Mouse (Mus musculus) brown adipose tissue, adult 24 weeks (tissue): ENCODE results near the gene Ncr1. TPM values are rescaled to one million over a fixed set of nuclear protein-coding genes. Genes with fewer than 3 reads are reported as not detected.
"Not testable (repeated sequence)": the region's sequence is repeated elsewhere in the genome, so short reads cannot be mapped to it uniquely, and the experiment has no call there.

Source experiments
- H3K27ac ChIP-seq: fragments of 200-500 bp; replicated peaks from 2 replicates; pipeline ENCODE4 v1.5.1; 2012; ENCODE audit warnings: low read depth, mild to moderate bottlenecking, low read length
- H3K4me1 ChIP-seq: fragments of 200-500 bp; 2 replicates; pipeline ENCODE4 v1.6.1; 2012; ENCODE audit warnings: low read length, mixed read lengths; ENCODE audit not compliant: control insufficient read depth, insufficient read depth, insufficient read length
- H3K4me3 ChIP-seq: fragments of 200-500 bp; 2 replicates; pipeline ENCODE4 v1.5.1; 2012; ENCODE audit warnings: low read depth, mild to moderate bottlenecking, low read length, moderate library complexity; ENCODE audit not compliant: insufficient read depth
- polyA plus RNA-seq: library from polyadenylated mRNA; stranded (reverse); fragments of >200 nt; gene quantifications from 2 replicates; pipeline ENCODE4 v1.2.4, GENCODE M21; 2012; ENCODE audit not compliant: missing spikeins, insufficient read depth, insufficient read length

Gene Ncr1
- polyA plus RNA-seq = not detected in 2 replicates

GRCm38 (mm10) chr7:4337509-4337908, at the start of gene Ncr1:
TSS of gene Ncr1 (plus strand) at chr7:4337724.
- Histone ChIP-seq H3K4me1 (no peaks in the 10 kb centered on the region), H3K4me3 (no peak within 1 kb of the TSS), H3K27ac (no peak within 1 kb of the TSS)

GRCm38 (mm10) chr7:4292638-4293037, 44.9 kb upstream of the Ncr1 start:
- H3K4me3 ChIP-seq = no peak overlapping the region
- H3K4me1 ChIP-seq = no peaks in the 10 kb centered on the region

GRCm38 (mm10) chr7:4297189-4297588, 40.3 kb upstream of the Ncr1 start:
- H3K4me3 ChIP-seq = no peak overlapping the region
- no peak overlapping the region for H3K27ac ChIP-seq
- no peaks in the 10 kb centered on the region for H3K4me1 ChIP-seq

More at GRCm38 (mm10) chr7:4292638-4293037, 44.9 kb upstream of the Ncr1 start:
- no peak overlapping the region for H3K27ac ChIP-seq

- H3K4me3 ChIP-seq = no peak overlapping the region
- no peak overlapping the region for H3K27ac ChIP-seq
- H3K4me1 ChIP-seq = no peaks in the 10 kb centered on the region
Observed at GRCm38 (mm10) chr7:4300166-4300565, 37.4 kb upstream of the Ncr1 start.

GRCm38 (mm10) chr7:4303457-4303856, 34.1 kb upstream of the Ncr1 start:
- Histone ChIP-seq H3K4me3 (no peak overlapping the region), H3K27ac (no peak overlapping the region), H3K4me1 (no peaks in the 10 kb centered on the region)

- H3K4me1 ChIP-seq, H3K27ac ChIP-seq, H3K4me3 ChIP-seq: not testable (repeated sequence)
Observed at GRCm38 (mm10) chr7:4313109-4313508, 24.4 kb upstream of the Ncr1 start.

GRCm38 (mm10) chr7:4313531-4313930, 24.0 kb upstream of the Ncr1 start:
- not testable (repeated sequence) for H3K27ac ChIP-seq, H3K4me1 ChIP-seq, H3K4me3 ChIP-seq

- H3K4me3 ChIP-seq = no peak overlapping the region
- H3K27ac ChIP-seq = no peak overlapping the region
- H3K4me1 ChIP-seq = no peaks in the 10 kb centered on the region
Observed at GRCm38 (mm10) chr7:4323301-4323700, 14.2 kb upstream of the Ncr1 start.

GRCm38 (mm10) chr7:4373521-4373920, 36.0 kb downstream of the Ncr1 start:
- Histone ChIP-seq H3K4me3 (no peak overlapping the region), H3K4me1 (no peaks in the 10 kb centered on the region), H3K27ac (no peak overlapping the region)

Other genes starting within 250 kb of the Ncr1 start
- 1.4 and 2.3 TPM in 2 replicates for gene Ttyh1, start 218.3 kb upstream of the Ncr1 start, polyA plus RNA-seq
- gene Leng8, start 200.7 kb upstream of the Ncr1 start, polyA plus RNA-seq = 20.2 and 24.0 TPM in 2 replicates
- 2.1 and 3.6 TPM in 2 replicates for gene Leng9, start 187.3 kb upstream of the Ncr1 start, polyA plus RNA-seq
- gene Cdc42ep5, start 172.9 kb upstream of the Ncr1 start, polyA plus RNA-seq = 4.0 and 10.1 TPM in 2 replicates
- gene Lilra5, start 100.0 kb upstream of the Ncr1 start, polyA plus RNA-seq = 0.88 and 1.1 TPM in 2 replicates
- not detected in 2 replicates for gene Gp6, start 60.0 kb downstream of the Ncr1 start, polyA plus RNA-seq
- 15.1 and 29.0 TPM in 2 replicates for gene Rdh13, start 107.9 kb downstream of the Ncr1 start, polyA plus RNA-seq
- gene Eps8l1, start 123.0 kb downstream of the Ncr1 start, polyA plus RNA-seq = 2.2 and 2.3 TPM in 2 replicates
- 32.9 and 42.2 TPM in 2 replicates for gene Ppp1r12c, start 164.0 kb downstream of the Ncr1 start, polyA plus RNA-seq
- 25.6 and 40.1 TPM in 2 replicates for gene Tnnt1, start 178.7 kb downstream of the Ncr1 start, polyA plus RNA-seq
- not detected in 2 replicates for gene Tnni3, start 186.5 kb downstream of the Ncr1 start, polyA plus RNA-seq
- not detected in 2 replicates for gene Dnaaf3, start 194.7 kb downstream of the Ncr1 start, polyA plus RNA-seq
- gene Syt5, start 209.8 kb downstream of the Ncr1 start, polyA plus RNA-seq = not detected in 2 replicates